Mouse (Mus musculus) forebrain, embryonic 10.5 days (tissue): Measurements from ENCODE around the gene Gng2. TPM values are rescaled to one million over a fixed set of nuclear protein-coding genes. Genes with fewer than 3 reads are reported as not detected.

Experiments used
- DNase-seq: peaks from one replicate; pipeline ENCODE4 v3.0.0-alpha.2; 2017; ENCODE audit warnings: low spot score; ENCODE audit errors: extremely low spot score
- H3K27ac ChIP-seq: fragments of 300-500 bp; sonication (generic); 2 replicates; pipeline ENCODE4 v1.5.1; 2016; ENCODE audit warnings: mild to moderate bottlenecking
- H3K27me3 ChIP-seq: fragments of 300-500 bp; sonication (generic); 2 replicates; pipeline ENCODE4 v1.6.1; 2016; ENCODE audit warnings: mild to moderate bottlenecking; ENCODE audit not compliant: poor library complexity, severe bottlenecking
- H3K36me3 ChIP-seq: fragments of 300-500 bp; sonication (generic); replicated peaks from 2 replicates; pipeline ENCODE4 v1.6.1; 2016; ENCODE audit warnings: mild to moderate bottlenecking, moderate library complexity
- H3K4me1 ChIP-seq: fragments of 300-500 bp; sonication (generic); 2 replicates; pipeline ENCODE4 v1.6.1; 2016
- H3K4me3 ChIP-seq: fragments of 300-500 bp; sonication (generic); 2 replicates; pipeline ENCODE4 v1.5.1; 2016; ENCODE audit warnings: mild to moderate bottlenecking, moderate library complexity
- H3K9me3 ChIP-seq: fragments of 300-500 bp; sonication (generic); 2 replicates; pipeline ENCODE4 v1.6.1; 2016; ENCODE audit warnings: mild to moderate bottlenecking, moderate library complexity
- WGBS: fragments of 180-500 bp; shearing (Covaris S2); methylation state at CpG from one replicate; pipeline ENCODE4 v1.1.7; 2016; 5-methylcytosine and 5-hydroxymethylcytosine counted together
- polyA plus RNA-seq: library from polyadenylated mRNA; unstranded; fragments of >200 nt; fragmentation: Nextera tagmentation; extraction: Ambion mirVana; gene quantifications from 2 replicates; pipeline ENCODE4 v1.2.1, GENCODE M21; 2016

Gng2 gene
- polyA plus RNA-seq = 81.0 and 86.1 TPM in 2 replicates

DNA sequence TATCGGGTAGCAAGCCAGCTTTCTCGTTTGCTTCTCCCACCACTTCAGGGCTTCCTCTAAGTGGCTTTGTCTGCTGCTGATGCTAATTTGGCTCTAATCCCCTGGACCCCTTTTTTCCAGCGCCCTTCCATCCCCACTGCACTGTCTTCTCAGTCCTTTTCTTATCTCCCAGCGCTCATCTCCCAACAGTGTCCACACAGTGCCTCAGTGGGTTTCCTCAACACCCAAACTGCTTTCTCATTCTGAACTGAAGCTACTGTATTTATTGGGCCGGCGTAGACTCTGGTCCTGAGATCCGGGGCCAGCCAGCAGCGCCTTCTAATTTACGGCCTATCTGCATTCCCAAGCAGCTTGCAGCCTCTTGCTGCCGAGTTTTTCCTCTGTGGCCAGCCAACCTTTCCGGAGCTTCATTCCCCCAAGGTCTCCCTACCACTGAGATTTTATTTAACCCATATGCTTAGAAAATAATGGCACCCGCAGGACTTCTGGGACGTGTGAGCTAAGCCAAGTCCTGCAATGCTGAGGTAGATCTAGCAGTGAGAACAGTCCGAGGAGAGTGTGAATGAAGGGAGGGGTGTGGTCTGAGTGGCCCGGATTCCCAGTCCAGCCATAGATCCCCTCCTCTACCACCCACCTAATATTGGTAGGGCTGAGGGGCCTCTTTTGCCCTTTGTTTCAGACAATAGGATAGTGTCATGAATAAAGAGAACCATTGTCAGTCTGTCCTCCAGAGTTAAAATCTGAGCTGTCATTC, at the start of gene Gng2:
Gng2 (minus strand) TSS at position 357 of the 754 bp plus-strand sequence.
- H3K9me3 ChIP-seq = no peaks in the 10 kb centered on the region
- H3K4me1 ChIP-seq = peaks cover 55% of the 10 kb centered on the region
- H3K27me3 ChIP-seq = no peaks in the 10 kb centered on the region
- DNase-seq = no peak
- no peaks in the 10 kb centered on the region; the same call in 1 of the 2 replicates for H3K36me3 ChIP-seq
- WGBS = 7% methylated on average over 15 of the region's 15 CpGs
- peak within 1 kb of the TSS; percentile 92 for H3K27ac ChIP-seq
- H3K4me3 ChIP-seq = peak within 1 kb of the TSS; percentile 63

DNA sequence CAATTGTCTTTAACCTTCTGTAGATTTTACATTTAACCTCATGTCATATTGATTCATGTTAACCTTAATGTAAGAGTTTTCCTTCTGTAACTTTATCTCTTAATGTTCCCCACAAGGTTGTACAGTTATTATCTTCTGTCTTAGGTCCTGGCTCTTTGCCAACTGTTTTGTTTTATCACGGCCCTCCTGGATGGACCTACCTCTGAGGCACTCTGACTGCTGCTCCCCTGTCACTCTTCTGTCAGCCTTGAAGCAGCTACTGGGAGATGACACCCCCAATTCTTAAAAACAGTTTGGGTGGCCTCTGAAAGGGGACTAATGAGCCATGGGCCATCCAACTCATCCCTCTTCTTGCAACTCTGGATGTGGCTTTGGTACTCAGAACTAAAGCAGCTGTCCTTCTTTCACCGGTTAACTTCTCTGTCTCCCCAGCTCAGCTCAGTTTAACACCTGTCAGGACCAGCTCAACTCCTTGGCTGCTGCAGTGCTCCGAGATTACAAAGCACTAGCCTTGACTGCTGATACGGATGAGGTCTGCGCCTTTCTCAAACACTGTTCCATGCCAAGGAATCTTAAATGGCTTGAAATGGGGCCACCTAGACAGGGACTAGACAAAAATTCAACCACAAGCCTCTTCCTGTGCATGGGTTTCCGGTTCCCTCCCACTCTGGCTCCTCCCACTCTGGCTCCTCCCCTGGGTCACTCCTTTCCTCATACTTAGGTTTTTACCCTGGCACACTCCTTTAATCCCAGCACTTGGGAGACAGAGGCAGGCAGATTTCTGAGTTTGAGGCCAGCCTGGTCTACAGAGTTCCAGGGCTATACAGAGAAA, 47.7 kb upstream of the Gng2 start:
- H3K27me3 ChIP-seq = no peaks in the 10 kb centered on the region
- peaks cover 11% of the 10 kb centered on the region for H3K4me1 ChIP-seq
- no peak overlapping the region for H3K4me3 ChIP-seq
- no peaks in the 10 kb centered on the region for H3K9me3 ChIP-seq
- H3K27ac ChIP-seq = no peak overlapping the region
- no peaks in the 10 kb centered on the region for H3K36me3 ChIP-seq
- WGBS = 88% methylated on average over 6 of the region's 6 CpGs
- no peak for DNase-seq

DNA sequence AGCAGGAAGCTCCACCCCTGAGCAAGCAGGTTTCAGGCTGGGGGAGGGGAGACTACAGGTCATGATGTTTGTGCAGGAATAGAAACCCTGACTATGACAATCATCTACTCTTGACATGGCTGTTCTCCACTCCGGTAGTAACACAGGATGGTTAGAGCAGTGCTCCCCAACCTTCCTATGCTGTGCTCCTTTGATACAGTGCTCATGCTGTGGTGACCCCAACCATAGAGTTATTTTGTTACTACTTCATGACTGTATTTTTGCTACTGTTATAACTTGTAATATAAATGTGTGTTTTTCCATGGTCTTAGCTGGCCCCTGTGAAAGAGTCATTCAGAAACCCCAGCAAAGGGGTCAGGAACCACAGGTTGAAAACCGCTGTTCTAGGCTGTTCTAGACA, 46.5 kb upstream of the Gng2 start:
- H3K9me3 ChIP-seq = no peaks in the 10 kb centered on the region
- 0 out of 2 replicates have a peak, but pooled peaks cover 5% of the 10 kb centered on the region for H3K4me1 ChIP-seq
- H3K27me3 ChIP-seq = no peaks in the 10 kb centered on the region
- no peak overlapping the region for H3K27ac ChIP-seq
- DNase-seq = no peak
- WGBS = 94% methylated on average over 2 of the region's 2 CpGs
- H3K36me3 ChIP-seq = no peaks in the 10 kb centered on the region
- H3K4me3 ChIP-seq = no peak overlapping the region

DNA sequence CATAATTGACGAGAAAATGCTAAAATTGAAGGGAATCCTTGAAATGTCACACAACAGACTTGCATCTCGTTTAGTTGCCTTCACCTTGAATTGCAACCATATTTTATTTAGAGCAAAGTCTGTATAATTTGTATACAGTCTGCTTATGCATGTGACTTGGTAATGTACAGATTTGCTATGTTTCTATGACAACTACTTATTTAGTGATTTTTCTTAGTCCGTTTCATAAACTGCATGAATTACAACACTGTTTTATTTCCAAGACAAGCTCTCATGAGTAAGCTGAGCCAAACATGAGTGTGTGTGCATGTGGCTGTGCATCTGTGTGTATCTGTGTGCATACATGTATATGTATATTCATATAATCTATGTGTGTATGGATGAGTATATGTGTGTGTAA, 42.1 kb upstream of the Gng2 start:
- H3K4me3 ChIP-seq = no peak overlapping the region
- WGBS = 79% methylated on average over 3 of the region's 3 CpGs
- H3K27ac ChIP-seq = no peak overlapping the region
- H3K27me3 ChIP-seq = no peaks in the 10 kb centered on the region
- H3K9me3 ChIP-seq = no peaks in the 10 kb centered on the region
- DNase-seq = no peak
- no peaks in the 10 kb centered on the region for H3K4me1 ChIP-seq
- no peaks in the 10 kb centered on the region for H3K36me3 ChIP-seq

DNA sequence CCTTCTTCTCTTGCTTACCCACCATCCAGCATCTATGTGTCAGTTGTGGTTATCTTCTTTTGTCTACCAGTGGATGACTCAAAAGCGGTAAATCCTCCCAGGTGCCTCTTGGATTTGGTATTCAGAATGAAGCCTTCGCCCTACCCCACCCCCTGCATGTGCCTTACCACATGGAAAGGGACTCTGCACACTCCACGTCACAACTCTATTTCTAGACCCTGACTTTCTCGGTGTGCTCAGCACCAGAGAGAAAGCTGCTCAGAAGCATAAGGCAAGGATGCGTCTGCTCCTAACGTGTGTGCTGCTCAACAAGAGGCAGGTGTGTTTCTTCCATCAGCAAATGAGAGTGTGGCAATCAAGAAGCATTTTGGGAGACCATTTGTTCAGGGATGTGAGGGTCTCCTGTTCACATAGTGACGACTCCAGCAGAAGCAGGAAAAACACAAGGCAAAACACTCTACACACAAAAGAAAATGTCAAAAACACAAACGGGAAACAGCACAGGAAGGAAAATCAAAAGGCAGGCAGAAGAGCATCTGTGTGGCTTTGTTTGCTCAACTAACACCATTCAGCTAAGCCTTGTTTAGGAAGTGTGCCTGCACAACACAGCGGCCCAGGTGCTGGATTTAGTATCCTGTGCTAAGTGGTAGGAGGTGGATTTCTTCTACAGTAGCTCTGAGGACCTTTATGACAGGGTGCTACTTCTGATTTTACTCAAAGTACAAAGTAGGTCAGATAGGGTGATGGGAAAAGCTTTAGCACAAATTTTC, 35.3 kb upstream of the Gng2 start:
- Histone ChIP-seq H3K27me3 (no peaks in the 10 kb centered on the region), H3K9me3 (no peaks in the 10 kb centered on the region), H3K4me3 (no peak overlapping the region), H3K36me3 (no peaks in the 10 kb centered on the region), H3K4me1 (peaks cover 5% of the 10 kb centered on the region; the same call in 1 of the 2 replicates), H3K27ac (no peak overlapping the region)
- no peak for DNase-seq
- WGBS = 75% methylated on average over 9 of the region's 9 CpGs

DNA sequence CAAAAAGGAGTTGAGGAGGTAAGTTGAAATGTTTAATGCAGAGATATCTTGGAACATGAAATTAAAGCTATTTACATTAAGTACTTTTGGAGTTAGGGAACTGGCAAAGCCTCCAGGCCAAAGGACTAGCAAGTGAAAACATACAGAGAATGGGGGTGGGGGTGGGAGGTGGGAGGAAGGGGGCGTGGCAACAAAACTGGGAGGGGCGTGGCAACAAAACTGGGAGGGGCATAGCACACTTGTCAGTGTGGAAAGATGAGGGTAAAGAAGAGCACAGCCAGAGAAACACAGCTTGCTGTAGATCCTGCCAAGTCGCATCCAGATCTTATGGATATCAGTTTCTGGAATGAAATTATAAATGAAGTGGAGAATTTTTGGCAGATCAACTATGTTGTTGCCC, 30.0 kb upstream of the Gng2 start:
- H3K36me3 ChIP-seq = no peaks in the 10 kb centered on the region
- no peak overlapping the region for H3K4me3 ChIP-seq
- H3K4me1 ChIP-seq = peaks cover 5% of the 10 kb centered on the region
- peaks cover 3% of the 10 kb centered on the region; the same call in 1 of the 2 replicates for H3K9me3 ChIP-seq
- 73% methylated on average over 3 of the region's 3 CpGs for WGBS
- DNase-seq = no peak
- no peak overlapping the region for H3K27ac ChIP-seq
- H3K27me3 ChIP-seq = no peaks in the 10 kb centered on the region

DNA sequence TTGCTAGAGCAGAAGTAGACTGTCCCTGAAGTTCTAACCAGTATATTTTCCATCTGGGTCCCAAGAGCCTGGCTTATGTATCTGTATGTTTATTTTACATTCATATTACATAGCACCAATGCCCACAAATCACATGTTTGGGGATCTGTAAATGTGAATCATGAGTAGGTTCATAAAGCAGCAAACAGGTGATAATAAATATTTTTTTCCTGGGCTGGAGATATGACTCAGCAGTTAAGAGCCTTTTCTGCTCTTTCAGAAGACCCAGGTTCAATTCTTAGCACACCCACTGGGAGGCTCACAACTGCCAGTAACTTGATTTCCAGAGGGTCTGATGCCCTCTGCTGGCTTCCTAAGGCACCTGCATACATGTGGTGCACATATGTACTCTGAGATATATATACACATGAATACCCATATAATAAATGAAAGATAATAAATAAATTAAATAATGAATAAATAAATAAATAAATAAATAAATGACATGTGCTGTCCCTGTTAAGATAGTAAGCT, 27.4 kb upstream of the Gng2 start:
- H3K27me3 ChIP-seq = no peaks in the 10 kb centered on the region
- no peak overlapping the region for H3K27ac ChIP-seq
- H3K36me3 ChIP-seq = no peaks in the 10 kb centered on the region
- H3K4me3 ChIP-seq = no peak overlapping the region
- peaks cover 8% of the 10 kb centered on the region; the same call in 1 of the 2 replicates for H3K9me3 ChIP-seq
- H3K4me1 ChIP-seq = peaks cover 5% of the 10 kb centered on the region
- no peak for DNase-seq

DNA sequence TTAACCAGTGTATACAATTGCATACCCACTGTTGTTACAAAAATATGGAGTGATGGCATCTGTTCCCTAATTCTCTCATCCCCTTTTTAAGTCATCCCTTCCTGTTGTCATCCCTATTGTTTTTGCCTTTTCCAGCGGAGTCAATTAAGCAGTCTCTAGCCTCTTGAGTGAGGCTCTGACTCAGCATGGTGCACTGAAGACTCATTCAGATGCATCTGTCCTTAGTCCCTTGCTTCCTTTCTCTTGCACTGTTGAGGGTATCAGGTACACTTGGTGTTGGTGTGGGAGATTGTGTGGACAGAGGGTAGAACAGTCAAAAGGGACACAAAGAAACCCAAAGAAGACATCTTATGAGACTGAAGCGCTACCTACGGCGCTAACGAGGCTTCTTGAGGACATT, 19.4 kb upstream of the Gng2 start:
- Histone ChIP-seq H3K36me3 (no peaks in the 10 kb centered on the region), H3K27me3 (no peaks in the 10 kb centered on the region)
- WGBS = 66% methylated on average over 5 of the region's 5 CpGs

DNA sequence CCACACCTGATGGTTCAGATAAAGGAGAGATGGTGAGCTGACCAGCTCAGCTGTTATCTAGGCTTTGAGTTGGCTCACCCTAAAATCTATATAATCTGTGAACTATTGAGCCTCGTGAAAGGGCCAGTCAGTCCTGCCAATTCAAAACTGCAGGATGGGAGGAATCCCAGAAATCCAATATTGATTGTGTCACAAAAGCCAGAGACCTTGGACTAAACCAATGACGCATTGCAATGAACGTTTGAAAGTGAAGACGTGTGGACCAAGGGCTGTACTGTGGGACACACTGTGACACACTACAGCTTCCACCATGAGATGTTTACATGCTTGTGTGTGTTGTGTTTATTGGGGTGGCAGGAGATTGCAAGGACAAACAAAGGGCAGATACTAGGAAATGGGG, 18.5 kb upstream of the Gng2 start:
- no peaks in the 10 kb centered on the region for H3K36me3 ChIP-seq
- H3K4me3 ChIP-seq = no peak overlapping the region
- 93% methylated on average over 4 of the region's 4 CpGs for WGBS
- no peak for DNase-seq
- peaks cover 17% of the 10 kb centered on the region for H3K4me1 ChIP-seq
- no peaks in the 10 kb centered on the region for H3K9me3 ChIP-seq
- no peak overlapping the region for H3K27ac ChIP-seq
- H3K27me3 ChIP-seq = no peaks in the 10 kb centered on the region

More for the DNA sequence above, 19.4 kb upstream of the Gng2 start:
- DNase-seq = no peak
- no peak overlapping the region for H3K4me3 ChIP-seq
- peaks cover 8% of the 10 kb centered on the region for H3K4me1 ChIP-seq
- peaks cover 4% of the 10 kb centered on the region; the same call in 1 of the 2 replicates for H3K9me3 ChIP-seq
- no peak overlapping the region for H3K27ac ChIP-seq

DNA sequence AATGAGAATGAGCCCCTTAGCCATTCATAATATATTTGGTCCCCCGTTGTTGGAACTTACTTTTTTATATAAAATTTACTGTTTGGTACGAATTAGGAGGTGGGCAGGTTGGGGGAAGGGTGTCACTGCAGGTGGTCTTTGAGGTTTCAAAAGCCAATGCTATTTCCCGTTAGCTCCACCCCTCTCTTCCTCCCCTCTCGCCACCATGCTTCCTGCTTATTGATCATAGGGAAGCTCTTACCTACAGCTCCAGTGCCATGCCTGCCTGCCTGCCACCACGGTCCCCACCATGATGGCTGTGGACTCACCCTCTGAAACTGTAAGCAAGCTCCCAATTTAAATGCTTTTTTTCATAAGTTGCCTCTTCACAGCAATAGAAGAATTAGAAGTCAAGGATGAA, 16.6 kb upstream of the Gng2 start:
- H3K27me3 ChIP-seq = no peaks in the 10 kb centered on the region
- DNase-seq = no peak
- H3K4me1 ChIP-seq = peaks cover 25% of the 10 kb centered on the region
- H3K27ac ChIP-seq = no peak overlapping the region
- 74% methylated on average over 5 of the region's 5 CpGs for WGBS
- no peaks in the 10 kb centered on the region for H3K9me3 ChIP-seq
- no peaks in the 10 kb centered on the region for H3K36me3 ChIP-seq
- H3K4me3 ChIP-seq = no peak overlapping the region

DNA sequence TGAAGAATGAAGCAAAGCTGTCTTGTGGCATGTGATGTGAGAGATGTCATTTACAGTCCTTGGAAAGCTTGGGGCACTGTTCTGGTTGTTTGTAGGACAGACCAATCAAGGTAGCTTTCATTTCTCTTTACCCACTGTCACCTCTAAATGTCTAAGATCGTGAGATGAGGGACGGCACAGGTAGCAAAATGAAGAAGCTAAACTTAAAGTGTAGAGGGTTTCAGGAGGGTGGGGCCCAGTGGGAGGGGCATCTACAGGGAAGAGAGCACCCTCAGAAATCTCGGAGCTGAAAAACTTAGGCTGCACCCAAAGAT, 16.1 kb upstream of the Gng2 start:
- Histone ChIP-seq H3K27me3 (no peaks in the 10 kb centered on the region), H3K9me3 (no peaks in the 10 kb centered on the region), H3K4me3 (no peak overlapping the region), H3K27ac (no peak overlapping the region), H3K36me3 (no peaks in the 10 kb centered on the region), H3K4me1 (peaks cover 25% of the 10 kb centered on the region)
- DNase-seq = no peak
- 83% methylated on average over 3 of the region's 3 CpGs for WGBS

DNA sequence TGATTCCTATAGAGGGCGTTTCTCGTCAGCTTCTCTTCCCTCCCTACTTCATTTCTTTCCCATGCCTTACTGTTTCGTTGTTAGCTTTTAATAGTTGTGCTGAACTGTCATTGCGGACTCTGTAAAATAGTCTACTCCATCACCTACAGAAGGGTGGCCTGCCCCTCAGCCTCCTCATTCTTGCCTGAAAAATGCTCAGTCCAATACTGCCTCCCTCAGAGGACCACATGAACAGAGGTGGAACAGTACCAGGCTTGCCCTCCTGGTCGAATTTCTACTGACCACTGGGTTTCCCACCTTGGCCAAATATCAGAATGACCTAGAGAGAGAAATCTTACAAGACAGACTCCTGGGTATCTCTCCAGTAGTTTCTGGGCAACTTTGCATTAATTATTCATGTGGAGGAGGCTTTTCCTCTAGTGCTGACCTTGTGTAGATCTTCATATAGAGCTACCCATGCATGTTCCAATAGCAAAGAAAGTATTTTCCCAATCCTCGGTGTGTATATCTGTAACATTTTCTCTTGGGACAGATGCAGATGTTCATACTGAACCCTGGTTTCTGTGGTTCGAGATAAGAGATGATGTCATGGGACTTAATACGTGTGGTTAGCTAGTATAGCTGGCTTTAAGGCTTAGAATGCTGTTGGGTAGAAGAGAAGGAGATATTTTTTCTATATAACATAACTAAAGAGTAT, 15.6 kb upstream of the Gng2 start:
- peaks cover 29% of the 10 kb centered on the region for H3K4me1 ChIP-seq
- H3K27ac ChIP-seq = no peak overlapping the region
- no peak for DNase-seq
- no peaks in the 10 kb centered on the region for H3K27me3 ChIP-seq
- H3K36me3 ChIP-seq = no peaks in the 10 kb centered on the region
- H3K4me3 ChIP-seq = no peak overlapping the region
- 87% methylated on average over 8 of the region's 8 CpGs for WGBS
- no peaks in the 10 kb centered on the region for H3K9me3 ChIP-seq
